Mouse (Mus musculus) layer of hippocampus, postnatal 14 days (tissue): Measurements from ENCODE around the gene Spint5. TPM values are rescaled to one million over a fixed set of nuclear protein-coding genes. Genes with fewer than 3 reads are reported as not detected.
"Not testable (repeated sequence)": the region's sequence is repeated elsewhere in the genome, so short reads cannot be mapped to it uniquely, and the experiment has no call there.

Experiments used
- DNase-seq, 2 experiments: peaks; one replicate each; pipeline ENCODE4 v3.0.0; 2021 to 2022; ENCODE audit warnings: low spot score in 2 of 2, mixed read lengths in 1 of 2
- long read RNA-seq, 2 experiments: library from polyadenylated mRNA; stranded (forward); transcript quantifications; one replicate each; pipeline ENCODE4 v2.0.0; 2021
- total RNA-seq, 2 experiments: library from RNA; stranded (reverse); gene quantifications; 2 replicates each; pipeline ENCODE4 v1.2.3; 2021

Spint5 gene
- total RNA-seq, result not detected
- long read RNA-seq, experiment 1, result 0 reads
- long read RNA-seq, experiment 2, result 0 reads

- DNase-seq, result no peak
Measured at GRCm38 (mm10) chr2:164715005-164715404, at the start of gene Spint5. Gene Spint5 (plus strand): TSS chr2:164715305.

GRCm38 (mm10) chr2:164670261-164670660, 44.8 kb upstream of the Spint5 start:
- DNase-seq, result no peak

GRCm38 (mm10) chr2:164670938-164671337, 44.2 kb upstream of the Spint5 start:
- DNase-seq, result no peak

GRCm38 (mm10) chr2:164673987-164674386, 41.1 kb upstream of the Spint5 start, which contains the start of gene Wfdc11:
Gene Wfdc11 (minus strand): TSS chr2:164674087.
- no peak for DNase-seq

GRCm38 (mm10) chr2:164676103-164676502, 39.0 kb upstream of the Spint5 start:
- no peak for DNase-seq

GRCm38 (mm10) chr2:164676916-164677685, 38.0 kb upstream of the Spint5 start:
- no peak for DNase-seq

- peak; percentile 54 to 64 for DNase-seq
Measured at GRCm38 (mm10) chr2:164678848-164679625, 36.1 kb upstream of the Spint5 start.

GRCm38 (mm10) chr2:164679906-164680305, 35.2 kb upstream of the Spint5 start:
- DNase-seq, result no peak

- no peak for DNase-seq
Measured at GRCm38 (mm10) chr2:164684807-164685206, 30.3 kb upstream of the Spint5 start, which contains the start of gene Wfdc13. Gene Wfdc13 (plus strand): TSS chr2:164685107.

GRCm38 (mm10) chr2:164698201-164698600, 16.9 kb upstream of the Spint5 start, which contains the start of gene Spint4:
Gene Spint4 (plus strand): TSS chr2:164698501.
- DNase-seq, result no peak

- no peak for DNase-seq
Measured at GRCm38 (mm10) chr2:164700959-164701358, 14.1 kb upstream of the Spint5 start.

- no peak for DNase-seq
Measured at GRCm38 (mm10) chr2:164701761-164702160, 13.3 kb upstream of the Spint5 start.

GRCm38 (mm10) chr2:164704235-164704634, 10.9 kb upstream of the Spint5 start:
- DNase-seq, result no peak

- no peak for DNase-seq
Measured at GRCm38 (mm10) chr2:164705328-164705727, 9.8 kb upstream of the Spint5 start.

GRCm38 (mm10) chr2:164705991-164706390, 9.1 kb upstream of the Spint5 start:
- no peak for DNase-seq

- not testable (repeated sequence) for DNase-seq
Measured at GRCm38 (mm10) chr2:164716194-164716786, 1.2 kb downstream of the Spint5 start.

GRCm38 (mm10) chr2:164723276-164723675, 8.2 kb downstream of the Spint5 start:
- no peak for DNase-seq

- DNase-seq, result peak; percentile 50 to 74
Measured at GRCm38 (mm10) chr2:164725895-164726619, 11.0 kb downstream of the Spint5 start.

- no peak for DNase-seq
Measured at GRCm38 (mm10) chr2:164731719-164732118, 16.6 kb downstream of the Spint5 start.

- no peak for DNase-seq
Measured at GRCm38 (mm10) chr2:164733259-164733658, 18.2 kb downstream of the Spint5 start.

- no peak for DNase-seq
Measured at GRCm38 (mm10) chr2:164734839-164735238, 19.7 kb downstream of the Spint5 start.
